Mouse (Mus musculus): ENCODE data around the gene Col28a1.

Gene Col28a1

GRCm38 (mm10) chr6:8118577-8118976, 73.8 kb downstream of the Col28a1 start:
- DNase-seq = no peak

GRCm38 (mm10) chr6:8105870-8106706, 86.3 kb downstream of the Col28a1 start:
- no peak for DNase-seq

- DNase-seq = no peak
These were observed 91.2 kb downstream of the Col28a1 start for GRCm38 (mm10) chr6:8101224-8101623.

GRCm38 (mm10) chr6:8095856-8096255, 96.6 kb downstream of the Col28a1 start:
- DNase-seq = no peak

- DNase-seq = no peak
These were observed 98.1 kb downstream of the Col28a1 start for GRCm38 (mm10) chr6:8094160-8094953.

- no peak for DNase-seq
These were observed 98.9 kb downstream of the Col28a1 start for GRCm38 (mm10) chr6:8093556-8093955.

- peak; percentile 10 for DNase-seq
These were observed 105.6 kb downstream of the Col28a1 start for GRCm38 (mm10) chr6:8086847-8087246.

GRCm38 (mm10) chr6:8084806-8085205, 107.6 kb downstream of the Col28a1 start:
- DNase-seq = no peak

- no peak for DNase-seq
These were observed 109.2 kb downstream of the Col28a1 start for GRCm38 (mm10) chr6:8083196-8083595.

GRCm38 (mm10) chr6:8077572-8078146, 114.8 kb downstream of the Col28a1 start:
- DNase-seq = no peak

GRCm38 (mm10) chr6:8074914-8075313, 117.5 kb downstream of the Col28a1 start:
- no peak for DNase-seq

GRCm38 (mm10) chr6:8068979-8069378, 123.4 kb downstream of the Col28a1 start:
- peak; percentile 11 for DNase-seq

- no peak for DNase-seq
These were observed 124.0 kb downstream of the Col28a1 start for GRCm38 (mm10) chr6:8068394-8068793.

- DNase-seq = no peak
These were observed 125.3 kb downstream of the Col28a1 start for GRCm38 (mm10) chr6:8067124-8067523.

GRCm38 (mm10) chr6:8066208-8066607, 126.2 kb downstream of the Col28a1 start:
- peak; percentile 19 for DNase-seq

GRCm38 (mm10) chr6:8059199-8059598, 133.2 kb downstream of the Col28a1 start:
- DNase-seq = no peak

- no peak for DNase-seq
These were observed 144.2 kb downstream of the Col28a1 start for GRCm38 (mm10) chr6:8048216-8048615.

- no peak for DNase-seq
These were observed 146.0 kb downstream of the Col28a1 start for GRCm38 (mm10) chr6:8046446-8046845.

- DNase-seq = no peak
These were observed 146.6 kb downstream of the Col28a1 start for GRCm38 (mm10) chr6:8045825-8046224.

- DNase-seq = no peak
These were observed 163.7 kb downstream of the Col28a1 start for GRCm38 (mm10) chr6:8028711-8029110.

GRCm38 (mm10) chr6:8025332-8026129, 166.9 kb downstream of the Col28a1 start:
- no peak for DNase-seq

- no peak for DNase-seq
These were observed 168.9 kb downstream of the Col28a1 start for GRCm38 (mm10) chr6:8023527-8023926.

- DNase-seq = no peak
These were observed 197.7 kb downstream of the Col28a1 start for GRCm38 (mm10) chr6:7994736-7995135.
